Mouse (Mus musculus) bone marrow, adult 2 months (tissue): ENCODE data around the gene Ckap2l.

ENCODE experiments used
- CTCF ChIP-seq: fragments of 200-500 bp; IDR thresholded peaks from 2 replicates; pipeline ENCODE4 v1.5.1; 2011; ENCODE audit warnings: low read length, control low read depth; ENCODE audit not compliant: control insufficient read depth, insufficient read depth
- POLR2A ChIP-seq: fragments of 200-500 bp; IDR thresholded peaks from 2 replicates; pipeline ENCODE4 v1.6.1; 2011; ENCODE audit warnings: low read depth, mild to moderate bottlenecking, control low read depth, low read length, borderline replicate concordance; ENCODE audit not compliant: control insufficient read depth

DNA sequence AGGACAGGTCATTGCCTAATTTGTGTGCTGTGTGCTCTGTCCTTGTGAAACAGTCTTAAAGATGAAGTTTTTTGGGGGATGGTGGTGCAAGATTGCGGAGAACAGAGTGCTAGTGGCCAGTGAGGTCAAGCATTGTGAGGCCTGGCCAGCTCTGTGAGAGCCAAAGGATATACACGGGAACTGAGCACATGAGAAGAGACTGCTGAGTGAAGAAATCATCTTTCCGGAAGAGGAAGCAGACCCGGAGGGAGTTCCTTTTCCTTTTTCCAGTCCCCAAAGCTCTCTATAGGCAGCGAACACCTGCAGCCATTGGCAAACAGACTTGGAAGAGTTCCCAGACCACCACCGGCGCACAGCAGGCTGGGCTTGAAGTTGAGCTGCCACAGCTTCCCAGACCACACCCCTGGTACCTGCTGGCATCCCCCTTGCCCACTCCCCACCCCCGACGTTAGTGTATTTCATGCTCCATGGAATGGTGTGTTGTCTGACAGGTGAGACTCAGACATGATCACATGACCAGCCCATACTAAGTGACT lies 75.8 kb downstream of the Ckap2l start:
- TF ChIP-seq POLR2A (no peak), CTCF (no peak)
